Mouse (Mus musculus) stomach, postnatal 0 days (tissue): ENCODE results near the gene P3h3.

Experiments
- CTCF ChIP-seq: IDR thresholded peaks from 2 replicates; pipeline ENCODE4 v1.5.1; 2016; ENCODE audit warnings: antibody characterized with exemption, low read depth, mild to moderate bottlenecking, moderate library complexity
- EP300 ChIP-seq: optimal IDR thresholded peaks from 2 replicates; pipeline ENCODE3; 2016; ENCODE audit warnings: antibody characterized with exemption

GRCm38 (mm10) chr6:124807366-124807765 is 50.2 kb downstream of the P3h3 start:
- TF ChIP-seq EP300 (no peak), CTCF (no peak)
